Mouse (Mus musculus): ENCODE measurements around the gene Mical3. TPM values are rescaled to one million over a fixed set of nuclear protein-coding genes. Genes with fewer than 3 reads are reported as not detected.

Gene Mical3
- polyA plus RNA-seq, 1 experiment from 2014 or later = 9.8 TPM

DNA sequence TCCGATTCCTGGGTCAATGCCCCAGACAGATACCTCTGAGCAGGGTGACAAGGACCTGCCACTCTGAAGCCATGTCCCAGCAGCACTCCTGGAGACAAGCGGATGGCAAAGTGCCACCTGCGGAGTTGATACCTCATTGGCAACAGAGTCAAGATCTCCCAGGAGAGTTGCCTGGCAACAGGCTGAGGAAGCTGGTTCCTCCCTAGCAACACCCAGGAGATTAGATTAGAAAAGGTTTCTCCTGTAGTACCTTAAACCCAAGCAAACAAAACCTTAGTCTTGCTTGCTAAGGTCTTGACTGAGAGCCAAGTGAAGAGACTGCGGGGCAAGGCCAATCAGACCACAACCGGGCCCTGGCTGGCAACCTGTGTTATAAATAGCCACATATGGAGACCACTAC, 103.5 kb downstream of the Mical3 start:
- H3K4me1 ChIP-seq = peaks cover 36% of the 10 kb centered on the region
- no peak for DNase-seq (ENCODE audit: low spot score)
- no peak overlapping the region for H3K27ac ChIP-seq
- H3K4me3 ChIP-seq = no peak overlapping the region
- no peaks in the 10 kb centered on the region for H3K9me3 ChIP-seq (replicated peaks)
- H3K36me3 ChIP-seq = peaks cover 71% of the 10 kb centered on the region
- WGBS = 85% methylated on average over 5 of the region's 5 CpGs
- no peaks in the 10 kb centered on the region for H3K27me3 ChIP-seq (ENCODE audit: low read depth, poor library complexity, severe bottlenecking)

DNA sequence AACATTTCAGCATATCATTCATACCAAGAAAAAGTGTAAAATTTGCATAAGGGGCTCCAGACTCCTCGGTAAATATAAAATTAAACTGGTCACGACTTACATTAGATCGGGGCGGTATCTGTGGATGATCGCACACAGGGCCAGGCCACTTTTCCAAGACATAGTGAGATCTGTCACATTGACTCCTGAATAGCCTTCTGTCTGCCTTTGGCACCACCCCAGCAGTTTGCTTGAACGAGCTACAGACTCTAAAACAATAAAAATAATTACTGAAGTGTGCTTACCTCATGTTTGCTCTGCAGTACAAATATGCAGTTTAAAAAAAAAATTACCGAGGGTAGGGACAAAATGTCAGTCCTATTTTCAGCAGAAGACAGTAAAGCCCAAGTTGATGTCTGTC, 103.9 kb downstream of the Mical3 start:
- peaks cover 69% of the 10 kb centered on the region for H3K36me3 ChIP-seq
- 88% methylated on average over 7 of the region's 7 CpGs for WGBS
- no peak overlapping the region for H3K27ac ChIP-seq
- no peaks in the 10 kb centered on the region for H3K9me3 ChIP-seq (replicated peaks)
- H3K4me3 ChIP-seq = no peak overlapping the region
- DNase-seq (ENCODE audit: low spot score) = no peak
- H3K27me3 ChIP-seq (ENCODE audit: low read depth, poor library complexity, severe bottlenecking) = no peaks in the 10 kb centered on the region
- peaks cover 36% of the 10 kb centered on the region for H3K4me1 ChIP-seq

DNA sequence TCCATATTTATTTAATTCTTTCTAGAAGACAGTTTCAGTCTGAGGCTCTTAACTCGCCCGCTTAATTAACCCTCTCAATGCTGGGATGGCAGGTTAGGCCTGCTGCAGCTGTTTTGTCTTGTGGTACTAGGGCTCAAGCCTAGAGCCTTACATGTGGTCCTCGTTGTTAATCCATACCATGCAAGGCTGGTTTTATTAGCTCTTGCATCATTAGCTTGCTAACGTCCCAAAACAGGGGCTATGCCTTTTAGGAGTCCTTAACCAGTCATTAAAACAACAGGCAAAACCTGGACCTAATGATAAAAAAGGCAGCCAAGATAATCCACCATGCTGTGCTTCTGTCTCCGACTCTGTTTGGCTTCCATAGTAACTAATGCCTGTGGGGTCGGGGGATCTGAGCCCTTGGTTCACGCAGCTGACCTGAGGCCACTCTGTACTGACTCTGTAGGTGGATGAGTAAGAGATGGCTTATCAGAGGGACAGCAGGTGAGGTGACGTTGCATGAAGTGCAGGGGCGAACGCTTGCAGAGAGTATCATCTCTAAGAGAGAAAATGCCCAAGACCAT, 104.7 kb downstream of the Mical3 start:
- 50% methylated on average over 10 of the region's 10 CpGs for WGBS
- peak; percentile 45 for DNase-seq (ENCODE audit: low spot score)
- Histone ChIP-seq H3K9me3 (replicated peaks) (no peaks in the 10 kb centered on the region), H3K4me3 (no peak overlapping the region), H3K4me1 (peaks cover 36% of the 10 kb centered on the region), H3K27ac (peak overlapping the region; percentile 57), H3K36me3 (peaks cover 72% of the 10 kb centered on the region), H3K27me3 (ENCODE audit: low read depth, poor library complexity, severe bottlenecking) (no peaks in the 10 kb centered on the region)

DNA sequence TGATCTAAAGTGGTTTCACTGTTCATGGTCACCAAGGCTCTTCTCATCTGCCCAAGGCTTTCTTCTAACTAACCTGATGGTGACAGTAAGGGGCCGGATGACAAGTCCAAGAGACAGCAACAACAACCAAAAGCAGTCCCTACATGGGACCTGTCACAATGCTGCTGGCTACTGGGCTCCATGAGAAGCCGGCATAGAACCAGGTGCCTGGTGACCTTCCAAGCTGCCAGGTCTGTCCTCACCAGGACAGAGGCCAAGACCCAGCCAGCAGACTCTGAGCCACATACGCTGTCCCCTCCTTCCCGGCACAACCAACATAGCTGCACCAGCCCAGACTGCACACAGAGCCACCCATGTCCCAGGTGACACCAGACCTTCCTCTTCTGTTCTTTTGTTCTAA, 112.7 kb downstream of the Mical3 start:
- Histone ChIP-seq H3K4me3 (no peak overlapping the region), H3K27ac (no peak overlapping the region), H3K27me3 (ENCODE audit: low read depth, poor library complexity, severe bottlenecking) (no peaks in the 10 kb centered on the region), H3K4me1 (peaks cover 11% of the 10 kb centered on the region; the same call in 1 of the 2 replicates), H3K36me3 (peaks cover 61% of the 10 kb centered on the region), H3K9me3 (replicated peaks) (no peaks in the 10 kb centered on the region)
- no peak for DNase-seq (ENCODE audit: low spot score)
- WGBS = 95% methylated on average over 4 of the region's 4 CpGs

DNA sequence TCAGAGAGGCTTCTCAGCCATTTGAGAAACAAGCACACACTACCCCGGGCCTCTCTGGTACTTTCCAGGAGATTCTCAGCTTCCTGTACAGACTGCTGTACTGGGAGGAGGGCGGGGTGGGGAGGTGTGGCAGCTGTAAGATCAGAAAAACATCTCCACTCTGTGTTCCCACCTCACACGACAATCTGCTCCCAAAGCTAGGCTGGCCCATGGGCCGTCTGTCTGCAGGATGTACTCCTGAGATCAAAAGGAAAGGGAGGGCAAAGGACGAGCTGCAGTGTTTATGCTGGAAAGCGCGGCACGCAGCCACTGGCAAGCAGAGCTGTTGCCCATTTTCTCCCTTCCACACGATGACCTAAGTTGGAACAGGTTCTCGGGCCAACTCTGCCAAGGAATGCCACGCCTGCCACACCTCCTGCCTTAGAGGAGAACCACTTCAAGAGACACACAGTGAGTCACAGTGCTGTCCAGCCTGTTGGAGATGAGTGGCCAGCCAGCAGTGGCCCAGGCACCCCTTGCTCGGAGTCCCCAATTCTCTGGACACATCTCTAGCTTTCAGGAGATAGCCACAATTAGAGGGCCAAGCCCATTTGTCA, 113.3 kb downstream of the Mical3 start:
- no peak overlapping the region for H3K4me3 ChIP-seq
- H3K9me3 ChIP-seq (replicated peaks) = no peaks in the 10 kb centered on the region
- H3K4me1 ChIP-seq = peaks cover 11% of the 10 kb centered on the region; the same call in 1 of the 2 replicates
- 53% methylated on average over 12 of the region's 12 CpGs for WGBS
- H3K27me3 ChIP-seq (ENCODE audit: low read depth, poor library complexity, severe bottlenecking) = no peaks in the 10 kb centered on the region
- H3K27ac ChIP-seq = 0 out of 2 replicates have a peak overlapping the region, but pooled peaks have one; percentile 17
- no peak for DNase-seq (ENCODE audit: low spot score)
- peaks cover 56% of the 10 kb centered on the region for H3K36me3 ChIP-seq

DNA sequence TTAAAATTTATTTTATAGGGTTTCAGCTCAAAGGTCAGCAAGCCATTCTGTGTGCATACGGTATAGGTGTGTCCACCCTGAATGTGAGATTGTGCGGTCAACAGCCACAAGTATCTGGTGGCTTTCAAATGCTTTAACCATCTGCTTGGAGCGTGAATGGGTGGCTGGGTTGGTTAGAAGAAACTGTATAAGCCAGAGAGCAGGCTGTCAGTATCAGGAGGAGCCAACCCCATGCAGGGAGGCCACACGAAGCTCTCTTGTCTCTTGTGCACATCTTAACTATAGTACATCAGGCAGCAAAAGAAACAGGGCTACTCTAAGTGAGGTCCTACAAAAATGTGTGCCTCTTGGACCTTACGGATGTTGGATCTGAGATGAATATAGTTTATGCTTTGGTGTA, 114.7 kb downstream of the Mical3 start:
- Histone ChIP-seq H3K9me3 (replicated peaks) (no peaks in the 10 kb centered on the region), H3K27me3 (ENCODE audit: low read depth, poor library complexity, severe bottlenecking) (no peaks in the 10 kb centered on the region), H3K36me3 (peaks cover 49% of the 10 kb centered on the region), H3K4me3 (no peak overlapping the region), H3K27ac (no peak overlapping the region), H3K4me1 (peaks cover 11% of the 10 kb centered on the region; the same call in 1 of the 2 replicates)
- DNase-seq (ENCODE audit: low spot score) = no peak
- WGBS = 86% methylated on average over 5 of the region's 5 CpGs

DNA sequence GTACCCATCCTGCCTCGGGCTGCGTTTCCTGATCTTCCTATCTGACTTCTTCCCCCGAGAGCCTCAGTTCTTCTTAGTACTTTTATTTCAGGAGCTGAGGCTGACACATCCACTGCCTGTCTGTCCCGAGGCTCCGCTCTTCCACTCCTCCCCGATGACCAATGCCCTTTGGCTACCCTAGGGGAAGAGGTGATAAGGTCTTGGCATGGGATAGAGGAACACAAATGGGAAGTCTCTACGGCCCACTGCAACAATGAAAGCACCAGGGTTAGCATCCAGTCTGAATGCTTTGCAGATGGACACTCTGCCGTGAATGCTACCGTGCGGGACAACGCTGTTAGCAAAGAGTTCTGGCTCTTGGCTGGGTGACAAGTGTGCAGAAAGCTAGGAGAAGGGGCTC, 116.5 kb downstream of the Mical3 start:
- peaks cover 11% of the 10 kb centered on the region; the same call in 1 of the 2 replicates for H3K4me1 ChIP-seq
- WGBS = 93% methylated on average over 11 of the region's 11 CpGs
- no peaks in the 10 kb centered on the region for H3K27me3 ChIP-seq (ENCODE audit: low read depth, poor library complexity, severe bottlenecking)
- no peak overlapping the region for H3K4me3 ChIP-seq
- H3K36me3 ChIP-seq = peaks cover 31% of the 10 kb centered on the region
- H3K27ac ChIP-seq = no peak overlapping the region
- no peaks in the 10 kb centered on the region for H3K9me3 ChIP-seq (replicated peaks)
- no peak for DNase-seq (ENCODE audit: low spot score)

DNA sequence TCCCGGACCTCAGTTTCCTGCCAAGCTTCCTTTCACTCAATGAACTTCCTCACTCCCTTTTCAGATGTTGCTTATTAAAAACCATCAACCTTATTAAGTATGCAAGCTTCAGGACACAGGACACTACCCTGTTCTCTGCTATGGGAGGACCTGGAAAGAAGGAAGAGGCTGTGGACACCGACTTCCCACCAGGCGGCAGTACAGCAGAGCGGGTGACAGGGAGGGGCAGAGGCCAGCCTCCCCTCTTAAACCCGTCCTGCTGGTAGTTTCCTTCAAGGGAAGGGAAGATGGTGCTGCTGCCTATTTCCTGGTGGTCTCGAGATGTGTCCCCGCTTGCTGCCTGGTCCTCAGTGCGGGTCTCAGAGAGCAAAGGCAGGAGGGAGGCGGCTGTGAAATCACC, 117.0 kb downstream of the Mical3 start:
- H3K9me3 ChIP-seq (replicated peaks) = no peaks in the 10 kb centered on the region
- H3K27me3 ChIP-seq (ENCODE audit: low read depth, poor library complexity, severe bottlenecking) = no peaks in the 10 kb centered on the region
- DNase-seq (ENCODE audit: low spot score) = peak; percentile 54
- WGBS = 52% methylated on average over 9 of the region's 9 CpGs
- peaks cover 11% of the 10 kb centered on the region; the same call in 1 of the 2 replicates for H3K4me1 ChIP-seq
- H3K27ac ChIP-seq = no peak overlapping the region
- peaks cover 31% of the 10 kb centered on the region for H3K36me3 ChIP-seq
- no peak overlapping the region for H3K4me3 ChIP-seq

DNA sequence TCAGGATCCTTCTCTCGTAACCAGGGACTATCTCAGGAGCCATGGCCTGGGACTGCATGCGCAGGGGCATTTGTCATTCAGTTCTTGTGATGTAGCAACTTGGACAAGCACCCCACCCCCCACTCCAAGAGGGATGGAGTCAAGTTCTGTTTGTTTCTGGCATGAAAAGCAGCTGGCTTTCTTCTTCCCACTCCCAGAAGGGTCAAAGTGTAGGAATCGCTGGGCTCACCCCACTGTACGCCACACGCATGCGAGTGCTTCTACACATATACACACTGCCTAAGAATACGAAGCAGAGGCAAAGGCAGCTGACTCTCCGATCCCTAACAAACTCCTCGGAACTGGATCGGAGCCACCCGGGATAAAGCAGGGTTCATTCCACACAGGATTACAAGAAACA, 119.1 kb downstream of the Mical3 start:
- no peaks in the 10 kb centered on the region for H3K27me3 ChIP-seq (ENCODE audit: low read depth, poor library complexity, severe bottlenecking)
- WGBS = 93% methylated on average over 11 of the region's 11 CpGs
- H3K36me3 ChIP-seq = peaks cover 39% of the 10 kb centered on the region
- H3K9me3 ChIP-seq (replicated peaks) = no peaks in the 10 kb centered on the region
- H3K27ac ChIP-seq = no peak overlapping the region
- 0 out of 2 replicates have a peak, but pooled peaks cover 4% of the 10 kb centered on the region for H3K4me1 ChIP-seq
- no peak for DNase-seq (ENCODE audit: low spot score)
- no peak overlapping the region for H3K4me3 ChIP-seq

DNA sequence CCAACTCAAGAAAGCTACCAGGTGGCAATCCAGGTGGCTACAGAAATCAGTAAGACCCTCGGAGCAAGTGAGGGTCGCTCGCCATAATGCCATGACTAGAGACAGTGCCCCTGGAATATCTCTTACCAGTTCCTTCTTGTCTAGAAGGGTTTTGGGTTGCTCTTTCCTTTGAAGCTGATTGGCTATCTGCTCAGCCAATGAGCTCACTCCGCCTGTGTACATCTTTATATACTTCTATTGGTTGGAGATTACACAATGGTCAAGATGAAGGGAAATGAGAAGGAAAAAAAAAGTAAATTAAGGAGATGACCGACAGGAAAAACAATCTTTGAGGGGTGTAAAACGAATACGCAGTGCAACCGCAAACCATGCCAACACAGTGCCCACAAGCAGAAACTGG, 121.1 kb downstream of the Mical3 start:
- Histone ChIP-seq H3K4me3 (no peak overlapping the region), H3K27ac (no peak overlapping the region), H3K9me3 (replicated peaks) (no peaks in the 10 kb centered on the region), H3K27me3 (ENCODE audit: low read depth, poor library complexity, severe bottlenecking) (no peaks in the 10 kb centered on the region), H3K4me1 (no peaks in the 10 kb centered on the region), H3K36me3 (peaks cover 28% of the 10 kb centered on the region)
- no peak for DNase-seq (ENCODE audit: low spot score)
- 95% methylated on average over 8 of the region's 8 CpGs for WGBS

DNA sequence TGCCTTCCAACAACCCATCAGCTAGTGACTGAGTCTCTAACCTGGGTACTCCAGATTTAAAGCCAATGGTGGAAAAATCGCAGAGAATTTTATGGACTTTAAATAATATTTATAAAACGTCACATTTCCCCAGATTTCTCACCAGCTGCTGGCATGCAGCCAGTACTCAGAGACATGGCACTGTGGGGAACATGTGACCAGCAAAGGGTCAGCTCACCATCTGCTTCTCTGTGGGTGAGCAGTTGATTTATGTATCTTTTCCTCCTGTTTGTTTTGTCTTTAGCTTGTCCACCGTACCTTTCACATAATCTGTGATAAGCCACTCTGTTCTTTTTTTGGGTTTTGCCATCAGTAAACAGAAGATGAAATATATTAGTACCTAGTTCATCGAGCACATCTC, 125.8 kb downstream of the Mical3 start:
- Histone ChIP-seq H3K27me3 (ENCODE audit: low read depth, poor library complexity, severe bottlenecking) (no peaks in the 10 kb centered on the region), H3K27ac (no peak overlapping the region), H3K4me3 (no peak overlapping the region), H3K9me3 (replicated peaks) (no peaks in the 10 kb centered on the region), H3K36me3 (peaks cover 42% of the 10 kb centered on the region), H3K4me1 (no peaks in the 10 kb centered on the region)
- no peak for DNase-seq (ENCODE audit: low spot score)
- WGBS = 79% methylated on average over 4 of the region's 4 CpGs

DNA sequence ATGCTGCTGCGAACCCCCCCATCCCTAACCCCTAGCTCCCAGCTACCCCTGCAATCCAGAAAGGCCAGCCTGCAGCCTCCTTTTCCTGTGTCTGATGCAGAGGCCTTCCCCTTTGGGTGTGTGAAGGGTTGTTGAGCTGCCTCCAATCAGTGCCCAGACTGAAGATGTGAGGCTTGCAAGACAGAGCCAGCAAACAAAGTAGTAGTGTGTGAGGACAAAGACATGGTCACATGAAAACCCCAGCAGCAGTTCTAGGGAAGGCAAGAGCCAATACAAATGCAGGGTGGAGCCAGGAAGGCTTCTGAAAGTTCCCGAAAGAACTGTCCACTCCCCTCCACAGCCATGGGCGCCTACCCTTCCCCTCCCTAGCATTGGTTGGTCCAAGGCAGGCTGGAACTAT, 127.8 kb downstream of the Mical3 start:
- H3K4me1 ChIP-seq = no peaks in the 10 kb centered on the region
- H3K27me3 ChIP-seq (ENCODE audit: low read depth, poor library complexity, severe bottlenecking) = no peaks in the 10 kb centered on the region
- WGBS = 83% methylated on average over 3 of the region's 3 CpGs
- H3K27ac ChIP-seq = no peak overlapping the region
- DNase-seq (ENCODE audit: low spot score) = no peak
- H3K9me3 ChIP-seq (replicated peaks) = no peaks in the 10 kb centered on the region
- no peak overlapping the region for H3K4me3 ChIP-seq
- peaks cover 35% of the 10 kb centered on the region for H3K36me3 ChIP-seq

DNA sequence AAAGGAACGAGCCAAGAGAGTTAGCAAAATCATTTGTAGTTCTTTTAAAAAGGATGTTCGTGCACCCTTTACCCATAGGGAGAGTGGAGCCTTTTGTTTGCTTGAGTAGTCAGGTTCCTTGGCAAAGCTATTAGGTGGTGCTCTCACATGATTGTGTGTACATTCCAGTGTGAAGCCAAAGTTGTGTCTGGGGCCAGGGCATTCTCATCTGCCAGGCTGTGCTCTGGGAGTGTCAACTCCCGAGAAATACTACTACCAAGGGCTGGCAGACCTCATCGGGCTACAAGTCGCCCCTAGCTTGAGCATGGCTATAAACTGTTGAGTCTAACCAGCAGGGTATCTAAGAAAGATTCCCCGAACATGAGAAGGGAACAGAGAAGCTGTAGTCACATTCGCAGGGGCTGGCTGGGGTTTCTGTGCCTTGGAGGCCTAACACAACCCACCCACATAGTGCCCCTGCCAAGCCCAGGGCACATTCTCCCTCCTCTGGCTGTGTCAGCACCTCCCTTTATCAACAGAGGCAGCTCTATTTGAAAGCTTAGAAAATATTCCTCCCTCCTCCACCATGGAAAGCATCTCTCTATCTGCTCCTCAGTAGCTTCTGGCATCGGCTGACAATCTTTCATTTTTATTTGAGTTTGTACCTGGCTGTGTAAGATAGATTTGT, 130.8 kb downstream of the Mical3 start:
- no peak for DNase-seq (ENCODE audit: low spot score)
- H3K36me3 ChIP-seq = peaks cover 22% of the 10 kb centered on the region
- H3K27ac ChIP-seq = no peak overlapping the region
- no peak overlapping the region for H3K4me3 ChIP-seq
- no peaks in the 10 kb centered on the region for H3K27me3 ChIP-seq (ENCODE audit: low read depth, poor library complexity, severe bottlenecking)
- no peaks in the 10 kb centered on the region for H3K9me3 ChIP-seq (replicated peaks)
- H3K4me1 ChIP-seq = no peaks in the 10 kb centered on the region
- 89% methylated on average over 8 of the region's 8 CpGs for WGBS

Measured in limb, embryonic 10.5 days (tissue).